Mouse (Mus musculus) kidney, adult 9 months (tissue): ENCODE results near the gene Ankmy1.

ENCODE experiments used
- DNase-seq: peaks from one replicate; pipeline ENCODE4 v3.0.0; 2022

The Ankmy1 gene

DNA sequence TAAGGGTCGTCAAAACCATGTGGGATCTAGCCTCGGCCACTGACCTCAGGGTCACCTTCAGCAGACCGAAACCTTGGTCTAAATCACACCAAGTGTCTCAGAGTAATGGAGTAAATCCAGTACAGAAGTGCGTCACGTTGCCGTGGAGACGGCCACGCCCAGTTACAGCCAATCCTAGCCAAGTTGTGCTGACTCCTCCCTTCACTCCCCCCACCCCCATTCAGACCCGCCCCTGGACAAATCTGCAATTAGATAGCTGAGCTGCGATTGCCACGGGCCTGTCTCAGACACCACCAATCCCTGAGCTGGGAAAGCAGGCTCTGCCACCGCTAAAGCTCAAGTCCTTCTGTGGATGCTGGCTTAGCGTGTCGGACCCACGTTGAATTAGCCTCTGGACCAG lies at the start of gene Ankmy1:
Ankmy1 (minus strand) TSS at position 121 of the 400 bp plus-strand sequence.
- peak; percentile 57 for DNase-seq

DNA sequence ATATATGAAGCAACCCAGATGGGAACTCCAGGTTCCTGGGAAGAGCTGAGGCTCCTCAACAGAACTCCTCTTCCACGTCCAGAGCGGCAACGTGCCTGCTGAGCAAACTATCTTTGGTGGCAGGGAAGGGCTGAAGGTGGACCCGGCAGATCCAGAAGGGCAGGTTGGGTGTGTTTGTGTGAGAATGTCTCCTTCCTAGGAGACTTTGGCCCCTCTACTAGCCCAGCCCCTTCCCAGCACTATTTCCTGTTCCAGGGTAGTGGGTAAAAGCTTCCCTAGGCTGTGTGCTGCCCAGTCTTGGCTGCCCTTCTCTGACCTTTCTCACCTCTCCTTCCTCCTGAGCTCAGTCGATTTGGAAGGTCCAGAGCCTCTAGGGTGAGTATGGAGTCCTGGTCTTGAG lies 47.9 kb upstream of the Ankmy1 start, which contains the start of gene Gpr35:
Gpr35 (plus strand) TSS at position 259 of the 400 bp plus-strand sequence.
- DNase-seq = no peak

DNA sequence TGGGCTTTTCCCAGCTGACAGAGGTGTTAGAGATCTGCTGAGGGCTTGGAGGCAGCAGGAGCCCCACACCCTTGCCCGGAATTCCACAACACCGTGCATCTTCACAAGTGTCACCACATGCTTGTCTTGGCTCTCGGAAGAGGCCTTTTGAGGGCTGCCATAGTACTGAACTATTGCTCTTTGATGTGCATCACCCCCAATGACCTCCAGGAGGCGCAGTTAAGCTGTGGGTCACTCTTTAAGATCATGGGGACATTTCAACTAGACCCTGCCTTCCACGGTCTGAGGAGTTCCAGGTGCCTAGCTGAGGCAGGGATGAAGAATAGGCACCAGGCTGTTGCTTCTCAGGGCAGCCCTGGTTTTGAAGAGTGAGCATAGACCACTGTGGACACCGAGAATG lies 46.7 kb upstream of the Ankmy1 start:
- DNase-seq = no peak

DNA sequence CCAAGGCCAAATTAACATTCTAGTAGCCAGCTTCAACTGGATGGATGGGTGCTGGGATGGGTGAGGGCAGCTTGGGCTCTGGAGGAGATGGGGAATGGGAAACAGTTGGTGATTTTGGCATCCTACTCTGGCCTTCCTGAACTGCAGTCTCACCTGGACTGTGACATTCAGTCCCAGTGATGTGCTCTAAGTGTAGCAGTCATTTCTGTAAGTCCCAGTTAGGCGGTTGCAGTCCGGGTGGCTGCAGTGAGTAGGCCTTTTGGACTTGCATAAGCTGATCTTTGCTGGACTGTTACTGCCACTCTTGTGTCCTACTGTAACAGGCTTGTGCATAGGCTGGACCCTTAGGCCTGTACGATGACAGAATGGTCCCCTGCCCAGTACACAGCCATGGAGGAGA lies 45.3 kb upstream of the Ankmy1 start:
- peak; percentile 36 for DNase-seq

DNA sequence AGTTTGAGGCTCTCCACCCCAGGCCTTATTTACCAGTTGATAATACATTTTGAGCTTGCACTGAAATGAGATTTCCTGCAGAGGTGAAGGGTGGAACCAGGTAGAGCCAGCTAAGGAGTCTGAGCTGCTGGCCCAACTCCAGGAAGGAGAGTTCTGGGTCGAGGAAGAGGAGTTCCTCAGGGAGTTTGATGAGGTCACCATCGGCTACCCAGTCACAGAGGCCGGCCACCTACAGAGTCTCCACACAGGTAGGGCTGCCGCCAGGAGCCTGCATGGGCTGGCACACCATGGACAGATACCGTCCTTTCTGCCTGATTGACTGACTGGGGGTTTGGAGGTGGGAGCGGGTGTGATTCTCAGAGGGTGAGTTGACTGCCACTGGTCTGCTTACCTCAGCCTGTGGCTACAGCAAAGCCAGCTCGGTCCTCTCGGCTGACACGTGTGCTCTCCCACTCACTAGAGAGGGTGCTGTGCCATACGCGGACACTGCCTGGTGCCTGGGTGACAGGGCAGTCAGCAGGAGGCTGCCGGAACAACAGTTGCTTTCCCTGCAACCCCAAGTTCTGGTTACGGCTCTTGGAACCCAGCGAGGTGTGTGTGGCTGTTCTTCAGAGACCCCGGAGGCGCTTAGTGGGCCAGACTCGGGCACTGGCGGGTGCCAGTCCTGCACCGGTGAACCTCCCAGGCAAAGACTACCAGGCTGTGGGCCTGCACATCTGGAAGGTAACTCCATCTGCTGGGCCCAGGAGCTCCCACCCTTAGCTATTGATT lies 40.7 kb upstream of the Ankmy1 start:
- no peak for DNase-seq

DNA sequence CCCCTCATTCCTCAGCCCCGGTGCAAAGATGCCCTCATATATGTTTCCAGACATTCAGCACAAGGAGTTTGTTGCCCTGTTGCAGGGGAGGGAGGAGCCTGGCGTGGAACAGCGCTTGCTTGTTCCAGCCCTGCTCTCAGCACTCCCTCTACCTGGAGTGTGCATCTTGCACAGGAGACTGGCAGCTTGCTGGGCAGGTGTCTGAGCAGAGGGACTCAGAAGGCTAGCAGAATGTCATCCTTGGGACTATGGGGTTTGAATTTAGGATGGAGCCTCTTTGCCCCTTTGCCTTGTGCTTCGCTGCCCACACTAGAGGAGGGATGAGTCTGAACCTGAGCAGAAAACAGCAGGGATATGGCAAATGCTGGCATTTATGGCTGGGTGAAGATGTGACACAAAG lies 37.0 kb upstream of the Ankmy1 start:
- DNase-seq = no peak

DNA sequence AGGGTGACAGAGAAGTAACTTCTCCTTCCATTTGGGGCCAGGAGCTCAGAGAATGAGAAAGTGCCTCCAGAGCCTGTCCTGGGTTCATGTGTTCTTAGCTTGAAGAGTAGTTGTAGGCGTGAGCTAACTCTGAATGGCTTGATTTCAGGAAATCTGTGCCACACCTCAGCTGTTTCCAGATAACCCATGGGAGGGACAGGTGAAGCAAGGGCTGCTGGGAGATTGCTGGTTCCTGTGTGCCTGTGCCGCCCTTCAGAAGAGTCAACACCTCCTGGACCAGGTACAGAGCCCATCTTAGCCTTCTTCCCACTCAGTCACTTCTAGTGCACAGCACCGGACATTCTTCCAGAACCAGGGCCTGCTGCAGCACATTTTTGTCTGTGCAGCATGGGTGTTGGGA lies 35.1 kb upstream of the Ankmy1 start:
- no peak for DNase-seq

DNA sequence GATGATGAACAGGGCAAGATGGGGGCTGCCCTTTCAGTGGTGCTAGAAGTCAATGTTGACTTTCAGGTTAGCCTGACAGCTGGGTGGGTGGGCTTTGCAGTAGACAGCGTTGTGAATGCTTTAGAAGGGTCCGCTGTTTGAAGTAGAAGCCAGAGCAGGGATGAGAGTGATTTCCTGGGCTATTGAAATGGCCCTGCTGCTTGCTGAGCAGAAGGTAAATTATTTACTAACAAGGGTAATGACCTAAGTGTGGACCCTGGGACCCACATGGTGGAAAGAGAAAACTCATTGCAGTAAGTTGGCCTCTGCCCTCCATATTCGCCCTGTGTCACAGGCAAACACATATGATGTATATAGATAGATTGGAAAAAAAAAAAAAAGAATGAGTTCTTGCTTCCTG lies 33.8 kb upstream of the Ankmy1 start:
- peak; percentile 62 for DNase-seq

DNA sequence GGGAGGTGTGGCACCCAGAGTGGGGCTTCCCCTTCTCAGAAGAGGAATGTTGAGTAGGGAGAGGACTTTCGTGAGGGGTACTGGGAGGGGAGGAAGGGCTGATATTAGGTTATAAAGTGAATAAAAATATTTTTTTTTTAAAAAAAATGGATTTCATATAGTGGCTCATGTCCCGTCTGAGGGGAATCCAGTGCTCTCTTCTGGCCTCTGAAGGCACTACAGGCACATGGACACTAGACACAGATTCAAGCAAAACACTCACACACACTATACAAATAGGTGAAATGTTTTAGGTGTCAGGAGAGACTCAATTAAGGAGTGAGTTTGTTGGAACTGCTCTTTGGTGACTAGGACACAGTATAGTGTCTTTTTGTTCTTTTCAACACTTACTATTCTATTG lies 33.3 kb upstream of the Ankmy1 start:
- DNase-seq = no peak

DNA sequence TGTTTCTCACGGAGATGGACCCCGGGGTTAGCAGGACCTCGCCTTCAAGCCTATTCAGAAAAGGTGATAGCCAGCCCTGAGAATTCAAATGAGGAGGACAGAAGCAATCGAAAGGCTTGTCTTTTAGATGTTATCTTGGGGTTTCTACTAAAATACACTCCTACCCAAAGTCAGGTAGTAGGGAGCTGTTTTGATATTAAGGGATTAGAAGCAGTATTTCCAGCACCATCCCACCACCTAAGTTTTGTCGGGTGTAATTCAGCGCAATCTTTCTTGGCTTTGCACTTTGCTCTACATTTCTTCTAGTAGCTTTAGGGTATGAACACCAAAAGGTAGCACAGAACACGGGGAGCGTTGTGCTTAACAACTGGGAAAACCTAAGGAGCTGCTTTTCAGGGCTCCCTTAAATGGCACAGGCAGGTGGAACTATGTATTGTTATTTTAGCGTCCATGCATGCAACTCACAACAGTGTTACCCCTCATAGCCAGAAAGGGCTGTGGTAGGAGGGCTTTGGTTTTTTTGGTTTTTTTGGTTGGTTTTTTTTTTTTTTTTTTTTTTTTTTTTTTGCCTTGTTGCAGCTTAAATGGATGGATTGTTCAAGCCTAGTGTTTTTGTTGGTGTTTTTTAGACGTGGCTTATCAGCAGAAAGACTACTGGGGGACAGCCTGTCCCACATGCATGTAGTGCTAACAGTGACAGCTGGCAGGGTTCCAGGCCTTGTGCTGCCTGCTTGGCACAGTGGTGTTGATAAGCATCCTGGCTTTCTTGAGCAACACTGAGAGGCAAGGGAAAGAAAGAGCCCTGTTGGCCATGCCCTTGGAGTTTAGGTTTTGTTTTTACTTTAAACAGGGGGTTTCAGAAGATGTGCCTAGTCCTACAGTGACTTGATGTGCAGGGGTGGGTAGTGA lies 32.6 kb upstream of the Ankmy1 start:
- peak; percentile 51 for DNase-seq

DNA sequence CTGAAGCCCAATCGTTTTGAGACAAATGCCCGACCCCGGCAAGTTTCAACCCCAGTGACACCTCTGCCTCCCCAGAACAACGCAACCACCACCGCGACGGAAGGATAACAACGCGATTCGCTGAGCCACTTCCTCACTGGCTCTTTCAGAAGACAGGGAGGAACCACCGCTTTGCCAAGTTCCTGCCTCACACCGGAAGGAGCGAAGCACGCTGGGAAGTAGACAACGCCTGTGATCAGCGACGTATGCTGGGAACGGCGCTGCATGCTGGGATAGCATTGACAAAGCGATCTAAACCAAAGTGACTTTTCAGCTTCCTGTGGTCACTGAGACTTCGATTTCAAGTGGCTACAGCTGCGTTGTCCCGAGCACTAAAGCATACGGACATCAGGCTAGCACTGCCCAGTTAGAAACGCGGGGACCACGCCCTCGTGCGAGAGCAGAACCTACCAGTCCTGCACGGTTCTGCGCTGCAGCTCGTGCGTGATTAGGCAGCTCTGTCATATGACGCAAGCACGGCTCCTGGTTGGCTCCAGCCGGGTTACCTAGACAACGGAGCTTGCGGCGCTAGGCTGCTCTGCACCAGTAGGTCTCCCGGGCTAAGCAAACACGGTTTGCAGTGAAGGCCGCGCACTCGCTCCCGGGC lies 31.6 kb upstream of the Ankmy1 start, which contains the start of gene Capn10:
Capn10 (plus strand) TSS at position 195 of the 646 bp plus-strand sequence.
- DNase-seq = peak; percentile 97

DNA sequence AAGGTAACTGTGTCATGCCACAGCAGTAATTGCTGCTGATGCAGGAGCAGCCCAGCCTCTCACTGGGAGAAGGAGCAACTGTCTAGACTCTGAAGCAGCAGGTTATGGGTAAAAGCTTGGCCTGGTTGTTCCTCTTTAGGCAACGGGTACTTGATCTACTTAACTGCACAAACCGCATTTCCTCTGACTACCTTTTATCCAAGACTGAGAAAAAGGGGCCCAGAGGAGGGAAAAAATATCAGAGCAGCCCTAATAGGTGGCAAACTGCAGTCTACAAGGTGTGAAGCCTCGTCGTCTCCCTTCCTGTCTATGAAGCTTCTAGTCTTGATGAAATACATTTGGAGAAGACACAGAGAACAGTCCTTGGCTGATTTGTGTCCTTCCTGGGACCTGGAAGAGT lies 30.9 kb upstream of the Ankmy1 start:
- no peak for DNase-seq

DNA sequence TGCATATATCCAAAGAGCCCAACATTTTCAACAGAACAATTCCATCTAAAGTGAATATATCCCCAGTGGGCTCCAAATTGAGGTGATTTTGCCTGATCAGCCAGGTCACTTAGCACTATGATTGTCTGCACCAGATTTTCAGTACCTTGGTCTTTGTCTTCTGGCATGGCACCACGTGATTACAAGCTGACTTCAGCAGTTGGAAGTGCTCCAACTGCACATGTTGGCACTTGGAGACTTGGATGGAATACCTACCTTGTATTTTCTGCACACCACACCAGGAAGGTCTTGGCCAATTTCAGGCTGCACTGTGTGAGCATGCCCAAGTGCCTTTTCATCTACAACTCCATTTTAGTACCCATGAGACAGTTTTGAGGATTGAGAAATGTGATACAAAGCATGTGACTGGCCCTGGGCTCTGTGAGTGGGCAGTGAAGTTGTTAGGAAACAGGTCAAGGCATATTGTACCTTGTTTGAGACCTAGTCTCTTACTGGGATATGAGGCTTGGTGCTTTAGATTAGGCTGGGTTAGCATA lies 27.5 kb upstream of the Ankmy1 start:
- peak; percentile 90 for DNase-seq

DNA sequence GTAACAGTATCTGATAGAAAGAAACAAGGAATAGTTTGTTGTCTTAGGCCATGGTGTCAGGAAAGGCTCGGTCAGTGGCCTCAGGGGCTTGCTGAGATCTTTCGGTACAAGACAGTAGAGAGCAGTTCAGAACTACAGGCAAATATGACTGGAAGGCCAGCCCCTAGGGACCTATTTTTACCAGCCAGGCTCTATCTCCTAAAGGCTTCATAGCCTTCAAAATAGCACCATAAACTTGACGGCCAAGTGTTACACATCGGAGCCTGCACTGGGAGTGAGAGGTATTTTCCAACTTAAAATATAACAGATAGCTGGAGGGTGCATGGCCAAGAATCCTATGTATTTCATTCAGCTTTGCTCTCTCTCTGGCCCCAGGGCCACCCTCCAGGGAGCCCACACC lies 18.8 kb upstream of the Ankmy1 start:
- DNase-seq = no peak

DNA sequence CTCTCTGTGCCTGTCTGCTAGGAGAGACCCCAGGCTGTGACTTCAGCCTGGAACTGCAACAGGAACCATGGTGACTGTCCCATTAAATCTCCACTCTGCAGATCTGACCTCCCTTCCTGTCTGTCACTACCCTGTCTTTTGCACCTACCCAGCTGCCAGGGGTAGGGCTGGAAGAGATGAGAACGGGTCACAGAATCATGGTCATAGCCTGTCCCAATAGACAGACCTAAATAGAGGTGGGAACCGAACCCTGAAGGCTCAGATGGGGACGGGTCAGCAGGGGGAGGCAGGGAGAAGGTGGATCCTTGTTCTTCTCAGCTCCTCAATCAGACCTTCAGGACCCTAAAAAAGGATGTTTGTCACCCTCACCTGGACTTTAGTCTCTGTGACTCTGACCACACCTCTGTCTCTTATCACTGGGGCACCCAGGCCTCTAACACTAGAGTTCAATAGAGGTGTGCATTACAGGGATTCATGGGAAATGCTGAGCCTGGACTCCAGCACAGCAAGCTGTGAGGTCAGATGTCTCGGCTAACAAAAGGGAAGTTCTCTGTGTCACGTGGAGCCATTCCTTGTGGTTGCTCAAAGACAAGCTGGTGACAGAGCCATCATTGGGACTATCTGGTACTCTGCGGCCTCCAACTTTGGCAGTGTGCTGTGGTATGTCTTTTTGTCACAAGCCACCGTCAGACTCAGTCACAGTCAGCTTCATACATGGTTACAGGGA lies 17.9 kb upstream of the Ankmy1 start:
- DNase-seq = no peak

DNA sequence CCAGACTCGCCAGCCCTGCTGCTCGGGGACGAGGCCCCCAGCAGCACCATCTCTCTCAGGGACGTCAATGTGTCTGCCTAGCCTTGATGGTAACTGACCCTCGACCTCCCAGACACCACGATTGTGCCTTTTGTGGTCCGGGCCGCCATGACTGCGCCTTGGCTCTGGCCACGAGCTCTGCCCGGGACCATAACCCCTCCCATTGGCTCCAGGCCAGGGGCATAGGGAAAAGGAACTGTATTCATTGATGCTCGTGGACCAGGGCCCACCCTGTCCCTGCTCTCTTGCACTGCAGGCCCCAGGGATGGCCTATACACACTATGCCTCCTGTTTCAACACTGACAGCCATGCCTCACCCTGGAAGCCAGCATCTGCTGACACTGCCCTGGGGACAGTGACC lies 17.1 kb upstream of the Ankmy1 start:
- no peak for DNase-seq

DNA sequence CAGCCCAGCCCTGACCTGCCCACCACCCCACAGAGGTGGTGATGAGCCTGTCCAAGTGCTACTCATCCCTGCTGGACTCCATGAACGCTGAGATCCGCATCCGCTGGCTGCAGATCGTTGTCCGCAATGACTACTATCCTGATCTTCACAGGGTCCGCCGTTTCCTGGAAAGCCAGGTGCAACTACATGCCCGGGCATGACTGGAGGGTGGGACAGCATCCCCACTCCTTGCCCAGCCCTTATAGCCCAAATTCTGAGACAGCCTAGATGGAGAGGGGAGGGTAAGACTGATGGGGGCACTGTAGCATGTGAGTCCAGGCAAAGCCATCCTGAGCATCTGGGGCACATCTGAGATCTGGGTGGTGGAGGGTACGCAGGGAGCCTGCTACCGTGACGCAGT lies 16.4 kb upstream of the Ankmy1 start:
- DNase-seq = no peak

DNA sequence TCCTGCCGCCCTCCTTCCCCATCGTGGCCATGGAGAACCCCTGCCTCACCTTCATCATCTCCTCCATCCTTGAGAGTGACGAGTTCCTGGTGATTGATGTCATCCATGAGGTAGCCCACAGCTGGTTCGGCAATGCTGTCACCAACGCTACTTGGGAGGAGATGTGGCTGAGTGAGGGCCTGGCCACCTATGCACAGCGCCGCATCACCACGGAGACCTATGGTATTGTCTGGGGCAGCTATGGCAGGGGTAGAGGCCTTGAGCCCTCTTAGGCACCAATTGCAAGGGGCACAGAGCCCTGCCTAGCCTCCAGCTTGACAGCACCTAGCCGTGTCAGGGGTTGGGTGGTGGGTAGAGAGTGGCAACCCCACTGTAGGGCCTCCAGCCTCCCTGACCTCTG lies 14.0 kb upstream of the Ankmy1 start:
- no peak for DNase-seq

DNA sequence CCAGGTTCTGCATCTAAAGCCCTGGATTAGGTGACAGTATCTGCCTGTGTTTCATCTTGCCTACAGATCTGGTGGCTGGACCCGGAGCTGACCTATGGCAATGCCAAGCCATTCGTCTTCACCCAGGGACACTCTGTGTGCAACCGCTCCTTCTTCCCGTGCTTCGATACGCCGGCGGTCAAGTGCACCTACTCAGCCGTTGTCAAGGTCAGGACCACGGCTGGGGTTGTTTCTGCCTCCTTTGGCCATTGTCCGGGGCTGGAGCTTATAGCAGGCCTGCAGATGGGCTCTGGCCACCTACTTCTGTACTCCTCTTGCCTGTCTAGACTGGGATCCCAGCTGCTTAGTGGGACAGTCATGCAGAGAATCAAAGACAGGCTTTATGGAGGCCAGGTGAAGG lies 12.3 kb upstream of the Ankmy1 start:
- DNase-seq = no peak

DNA sequence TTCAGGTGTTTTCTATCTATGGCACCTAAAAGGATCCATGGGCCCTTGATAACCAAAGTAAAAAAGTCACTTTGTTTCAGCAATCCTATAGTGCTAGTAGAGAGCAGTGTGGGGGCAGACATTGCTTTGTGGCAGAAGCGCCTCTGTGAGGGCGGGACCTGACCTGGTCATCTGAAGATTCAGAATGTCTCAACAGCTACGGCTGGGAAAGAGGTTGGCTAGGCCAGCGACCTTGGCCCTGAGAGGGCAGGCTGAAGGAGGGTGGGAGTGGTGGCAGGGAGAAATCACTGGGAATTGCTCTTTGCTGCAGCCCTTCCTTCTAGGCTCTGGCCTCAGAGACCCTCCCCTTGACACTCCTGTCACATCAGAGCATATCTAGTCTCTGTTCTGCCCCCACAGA lies 11.5 kb upstream of the Ankmy1 start:
- DNase-seq = no peak

DNA sequence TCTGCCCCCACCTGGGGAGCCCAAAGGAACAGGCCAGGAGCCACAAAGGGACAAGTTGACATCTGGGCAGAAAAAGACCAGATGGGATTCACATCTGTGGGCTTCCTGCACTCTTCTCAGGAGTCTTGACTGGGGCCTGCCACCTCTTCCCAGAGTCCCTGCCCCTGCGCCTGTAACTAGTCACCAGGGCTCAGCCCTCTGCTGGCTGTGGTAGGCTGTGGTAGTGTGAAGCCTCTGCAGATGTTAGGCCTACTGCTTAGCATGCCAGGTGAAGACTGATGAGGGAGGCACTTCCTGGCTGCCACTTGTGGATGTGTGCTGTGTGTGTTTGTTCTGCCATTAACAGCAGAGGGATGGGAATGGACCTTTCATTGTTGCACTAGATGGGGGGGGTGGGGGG lies 9.6 kb upstream of the Ankmy1 start:
- no peak for DNase-seq

DNA sequence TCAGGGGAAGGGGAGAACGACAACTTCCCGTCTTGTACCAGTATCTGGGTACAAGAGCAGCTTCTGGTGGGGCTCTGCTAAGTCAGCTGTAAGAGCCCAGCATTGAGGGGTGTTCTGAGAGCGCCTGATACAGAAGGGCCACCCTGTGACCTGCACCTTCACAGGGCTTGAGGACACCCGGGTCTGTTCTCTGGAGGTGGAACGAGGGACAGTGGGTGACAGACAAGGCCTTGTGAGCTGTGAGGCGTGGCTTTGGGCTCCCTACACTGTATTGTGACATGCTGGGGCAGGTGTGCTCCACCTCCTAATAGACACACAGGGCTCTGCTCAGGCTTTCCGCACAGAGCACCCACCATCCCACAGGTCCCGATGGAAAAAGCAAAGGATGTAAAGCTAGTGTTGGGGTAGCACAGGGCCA lies 9.0 kb upstream of the Ankmy1 start:
- no peak for DNase-seq
